Mouse (Mus musculus) embryo, embryonic 10 days (tissue): ENCODE data around the gene Ubl4b.
A peak's percentile ranks its signal among the peaks of the same experiment; 100 is the strongest.

Source experiments
- DNase-seq: peaks from one replicate; pipeline ENCODE4 v3.0.0-alpha.2; 2015; ENCODE audit warnings: low spot score

The Ubl4b gene

DNA sequence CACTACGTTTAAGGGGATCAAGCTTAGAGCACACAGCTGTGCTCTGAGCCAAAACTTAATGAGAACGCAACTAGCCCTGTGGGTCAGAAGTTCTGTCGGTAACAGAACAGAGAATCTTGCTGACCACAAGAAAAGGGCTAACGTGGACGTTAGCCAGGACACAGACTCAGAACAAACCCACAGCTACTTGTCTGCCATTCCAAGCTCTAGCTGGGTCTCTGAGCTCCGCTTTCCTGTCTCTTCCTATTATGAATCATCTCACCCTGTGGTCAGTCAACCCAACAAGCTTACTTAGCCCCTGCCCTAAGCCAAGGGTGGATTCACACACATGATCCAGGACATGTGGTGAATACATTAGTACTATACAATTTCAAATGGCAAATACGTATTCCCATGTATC, 12.9 kb upstream of the Ubl4b start:
- DNase-seq: no peak

DNA sequence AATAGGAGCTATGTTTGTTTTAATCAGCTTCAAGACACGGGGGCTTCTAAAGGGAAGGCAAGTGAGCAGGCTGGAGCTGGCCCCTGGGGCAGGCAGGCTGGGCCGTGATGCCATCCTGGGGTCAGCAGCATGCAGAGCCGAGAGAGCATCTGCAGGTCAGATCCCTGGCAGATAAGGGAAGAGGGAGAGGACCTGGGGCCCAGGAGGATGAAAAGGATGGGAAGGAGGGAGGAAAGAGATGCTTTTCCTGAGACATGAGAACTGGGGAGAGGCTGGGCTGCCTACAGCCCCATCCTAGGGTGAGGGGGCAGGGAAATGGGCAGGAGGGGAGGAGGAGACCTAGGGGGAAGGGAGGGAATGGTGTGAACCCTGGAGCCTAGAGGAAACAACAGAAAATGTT, 10.5 kb upstream of the Ubl4b start:
- DNase-seq: peak; percentile 27

DNA sequence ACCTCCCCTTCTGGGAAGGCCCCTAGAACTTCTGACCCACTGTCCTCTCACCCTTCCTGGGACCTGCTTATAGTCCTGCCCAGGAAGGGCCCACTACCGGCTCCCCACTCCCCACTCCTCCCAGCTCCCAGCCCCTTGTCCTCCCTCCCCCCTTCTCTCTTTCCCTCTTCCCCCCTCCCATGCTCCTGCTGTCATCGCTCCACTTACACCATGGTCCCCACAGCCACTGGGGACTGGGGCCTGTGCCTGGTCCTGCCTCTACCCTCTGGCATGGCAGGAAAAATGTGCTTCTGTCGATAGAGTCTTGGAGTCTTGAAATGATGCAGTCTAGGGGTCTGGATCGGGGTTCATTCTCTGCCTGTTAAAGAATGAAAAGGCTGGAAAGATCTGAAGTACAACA, 9.0 kb upstream of the Ubl4b start:
- DNase-seq: no peak

DNA sequence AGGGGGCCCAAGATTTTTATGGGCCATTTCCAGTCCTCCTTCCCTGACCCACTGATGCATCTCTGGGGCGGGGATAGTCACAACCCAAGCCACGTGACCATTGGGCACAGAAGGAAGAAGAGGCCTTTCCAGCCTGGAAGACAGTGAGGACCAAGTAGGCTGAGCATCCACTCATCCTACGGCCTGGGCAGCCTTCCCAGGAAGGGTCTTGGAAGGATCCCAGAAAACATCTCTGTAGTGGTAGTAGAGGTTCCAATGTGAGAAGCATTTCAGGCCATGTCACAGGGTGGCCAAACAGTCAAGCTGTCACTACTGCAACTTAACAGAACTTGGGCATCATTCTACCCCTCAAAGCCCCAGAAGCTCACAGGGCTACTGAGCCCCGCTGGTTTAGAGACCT, 7.7 kb upstream of the Ubl4b start:
- DNase-seq: no peak

DNA sequence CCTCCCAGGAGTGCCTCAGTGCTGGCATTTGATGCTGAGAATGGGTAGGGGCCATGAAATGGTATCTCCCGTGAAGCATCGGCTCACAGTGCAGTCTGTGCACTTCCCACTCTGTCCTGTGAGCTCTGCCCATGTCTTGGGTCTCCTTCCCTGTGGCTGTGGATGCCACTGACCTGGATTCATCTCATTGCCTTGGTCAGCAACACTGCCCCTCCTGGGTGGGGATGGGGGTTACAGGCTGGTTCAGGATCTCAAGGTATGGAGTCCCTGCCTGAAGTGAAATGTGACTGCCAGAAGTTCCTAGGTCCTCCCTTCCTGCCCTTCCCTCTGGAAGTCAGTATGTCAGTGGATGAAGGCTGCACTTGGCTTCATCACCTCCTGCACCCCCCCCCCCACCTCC, 7.2 kb upstream of the Ubl4b start:
- DNase-seq: no peak

DNA sequence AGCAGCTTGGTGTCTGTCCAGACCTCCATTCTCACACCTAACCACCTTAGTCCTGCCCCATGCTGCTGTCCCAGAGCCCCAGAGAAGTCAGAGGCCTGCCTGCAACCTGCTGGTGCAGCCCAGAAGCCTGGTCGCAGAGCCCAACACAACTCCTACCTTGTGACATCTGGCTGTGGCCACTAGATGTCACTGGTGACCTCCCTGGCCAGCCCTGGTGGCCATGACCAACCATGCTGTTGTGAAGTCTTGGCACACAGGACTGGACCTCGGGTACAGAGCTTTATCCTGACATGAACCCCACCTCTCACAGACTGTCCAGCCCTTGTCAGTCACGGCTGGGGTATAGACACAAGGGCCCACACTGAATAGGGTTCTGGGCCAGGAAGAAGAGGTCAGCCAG, 4.3 kb upstream of the Ubl4b start:
- peak; percentile 87 for DNase-seq

DNA sequence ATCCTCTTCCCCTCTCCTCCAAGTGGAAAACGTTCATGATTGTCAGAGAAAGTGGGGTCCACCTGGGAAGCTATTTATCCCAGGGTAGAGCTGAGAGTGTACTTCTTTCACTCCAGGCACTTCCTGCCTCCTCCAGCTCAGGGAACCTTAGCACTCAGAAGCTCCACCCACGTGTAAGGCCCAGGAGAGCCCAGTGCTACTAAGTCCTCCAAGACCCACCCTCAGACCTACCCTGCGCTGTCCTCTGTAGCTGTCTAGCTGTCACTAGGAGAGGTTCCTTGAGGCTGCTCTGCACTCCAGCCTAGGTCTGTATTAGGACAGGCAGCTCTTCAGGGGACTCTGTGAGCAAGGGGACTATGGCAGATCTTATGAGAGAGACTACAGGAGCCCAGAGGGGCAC, 3.9 kb upstream of the Ubl4b start:
- no peak for DNase-seq

DNA sequence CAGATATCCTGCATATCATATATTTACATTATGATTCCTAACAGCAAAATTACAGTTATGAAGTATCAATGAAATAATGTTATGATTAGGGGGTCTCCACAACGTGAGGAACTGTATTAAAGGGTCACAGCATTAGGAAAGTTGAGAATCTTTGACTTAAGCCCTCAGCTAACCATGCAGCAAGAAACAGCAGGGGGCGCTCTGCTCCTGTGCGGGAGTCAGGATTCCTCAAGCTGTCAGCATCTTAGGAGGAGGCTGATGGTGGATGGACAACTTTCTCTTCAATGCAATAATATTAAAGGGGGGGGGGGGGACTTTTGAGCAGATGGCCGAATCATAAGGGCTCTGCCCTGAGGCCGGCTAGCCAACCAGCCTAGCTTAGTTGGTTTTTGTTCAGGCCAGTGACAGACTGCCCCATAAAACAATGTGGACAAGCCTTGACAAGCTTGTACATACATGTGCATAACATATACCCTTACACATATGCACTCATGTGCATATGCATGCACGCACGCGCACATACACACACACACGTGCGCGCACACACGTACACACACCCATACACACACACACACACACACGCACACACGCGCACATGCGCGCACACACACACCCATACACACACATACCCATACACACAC, 4.3 kb downstream of the Ubl4b start:
- DNase-seq: peak; percentile 84

DNA sequence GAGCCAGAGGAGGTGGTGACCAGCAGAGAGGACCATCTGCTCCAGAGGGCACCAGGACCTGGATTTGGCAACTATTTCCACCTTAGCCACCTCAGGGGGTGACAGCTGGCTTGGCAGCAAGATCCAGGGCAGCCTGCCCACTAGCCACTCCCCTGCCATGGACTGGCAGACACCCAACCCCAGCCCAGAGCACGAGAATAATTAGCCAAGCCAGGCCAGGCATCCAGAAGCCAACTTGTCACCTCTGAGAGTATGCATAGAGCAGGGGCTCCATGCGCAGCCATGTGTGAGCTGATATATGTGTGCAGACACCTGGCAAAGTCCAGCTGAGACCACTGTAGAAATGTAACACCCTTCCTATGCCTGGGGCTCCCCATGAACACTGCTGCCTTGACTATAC, 7.9 kb downstream of the Ubl4b start:
- DNase-seq: no peak

DNA sequence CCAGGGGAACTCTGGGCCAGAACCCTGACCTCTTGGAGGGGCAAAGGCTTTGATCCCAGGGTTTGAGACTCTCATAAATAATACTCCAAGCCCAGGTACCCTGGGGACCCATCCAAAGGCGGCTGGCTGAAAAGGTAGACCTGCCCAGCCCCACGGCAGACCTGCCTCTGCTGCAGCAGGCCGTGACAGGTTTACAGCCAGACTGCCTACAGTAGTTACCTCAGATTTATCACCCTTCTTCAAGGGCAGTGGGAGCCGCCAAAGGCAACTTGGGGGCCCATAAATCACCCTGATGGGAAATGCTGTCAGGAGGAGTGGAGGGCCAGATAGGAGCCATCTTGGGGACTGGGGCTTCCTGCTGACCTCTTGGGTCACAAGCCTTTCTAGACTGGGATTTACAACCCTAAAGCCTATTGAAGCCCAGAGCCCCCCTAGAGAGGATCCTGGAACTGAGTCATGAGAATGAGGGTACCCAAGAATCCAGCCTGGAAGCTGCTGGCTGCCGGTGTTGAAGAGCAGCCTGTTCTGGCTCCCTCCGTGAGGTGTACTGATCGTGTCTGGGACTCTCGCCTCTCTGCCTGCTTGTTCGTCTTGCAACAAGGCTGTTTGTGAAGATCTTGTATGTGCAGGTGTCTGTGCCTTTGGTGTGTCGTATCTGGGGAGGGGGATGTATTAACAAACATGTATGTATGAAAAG, 9.0 kb downstream of the Ubl4b start:
- DNase-seq: peak; percentile 73

DNA sequence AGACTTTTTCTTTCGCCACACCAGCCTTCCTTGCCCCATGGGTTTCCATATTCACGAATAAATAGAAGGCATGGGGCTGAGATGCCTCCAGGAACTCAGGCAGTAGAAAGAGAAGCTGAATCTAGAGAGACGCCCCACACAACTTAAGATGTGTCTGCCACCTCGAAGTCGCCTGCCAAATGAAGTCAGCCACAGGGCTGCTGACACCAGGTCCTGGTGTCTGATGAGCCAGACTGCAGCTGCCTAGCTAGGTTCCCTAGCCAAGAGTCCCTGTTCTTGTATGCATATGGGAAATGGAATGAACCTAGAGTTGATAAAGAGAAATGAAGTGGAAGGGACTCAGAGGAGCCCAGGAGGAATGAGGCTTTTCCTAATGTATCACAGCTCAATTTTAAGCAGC, 9.6 kb downstream of the Ubl4b start:
- DNase-seq: no peak

DNA sequence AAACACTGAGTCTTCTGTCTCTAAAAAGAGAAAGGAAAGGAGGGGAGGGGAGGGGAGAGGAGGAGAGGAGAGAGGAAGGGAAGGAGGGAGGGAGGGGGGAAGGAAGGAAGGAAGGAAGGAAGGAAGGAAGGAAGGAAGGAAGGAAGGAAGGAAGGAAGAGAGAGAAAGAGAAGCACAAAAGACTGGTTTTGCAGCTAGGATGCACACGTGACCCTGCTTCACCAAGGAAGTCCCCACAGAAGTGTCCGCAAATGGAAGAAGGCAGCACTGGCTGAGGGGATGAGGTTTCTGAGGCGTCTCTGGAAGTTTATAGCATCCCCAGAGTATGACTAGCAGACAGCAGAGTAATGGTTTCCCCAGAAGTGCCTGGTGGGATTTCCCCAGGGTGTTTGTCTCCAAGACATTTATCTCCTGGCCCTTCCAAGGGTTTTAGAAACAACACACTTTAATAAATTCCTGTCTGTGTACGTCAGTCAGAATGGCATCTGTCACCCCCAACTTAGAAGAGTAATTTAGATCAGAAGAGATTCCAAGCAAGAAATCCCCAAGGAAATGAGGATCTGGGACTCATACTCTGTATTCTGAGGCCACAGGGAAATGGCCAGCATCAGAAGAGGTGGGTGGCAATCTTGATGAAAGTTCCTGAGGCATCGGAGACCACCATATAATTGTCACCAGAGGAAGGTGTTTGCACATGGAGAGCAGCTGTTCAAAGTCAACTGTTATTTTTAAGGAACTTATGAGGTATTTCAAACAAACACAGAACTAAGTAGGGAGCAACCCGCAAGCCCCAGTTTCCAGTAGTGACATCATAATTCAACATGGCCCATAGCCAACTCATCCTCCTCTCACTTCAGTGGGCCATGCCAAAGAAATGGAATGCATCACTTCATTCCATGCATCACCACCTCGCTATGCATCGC, 11.5 kb downstream of the Ubl4b start:
- DNase-seq: no peak

DNA sequence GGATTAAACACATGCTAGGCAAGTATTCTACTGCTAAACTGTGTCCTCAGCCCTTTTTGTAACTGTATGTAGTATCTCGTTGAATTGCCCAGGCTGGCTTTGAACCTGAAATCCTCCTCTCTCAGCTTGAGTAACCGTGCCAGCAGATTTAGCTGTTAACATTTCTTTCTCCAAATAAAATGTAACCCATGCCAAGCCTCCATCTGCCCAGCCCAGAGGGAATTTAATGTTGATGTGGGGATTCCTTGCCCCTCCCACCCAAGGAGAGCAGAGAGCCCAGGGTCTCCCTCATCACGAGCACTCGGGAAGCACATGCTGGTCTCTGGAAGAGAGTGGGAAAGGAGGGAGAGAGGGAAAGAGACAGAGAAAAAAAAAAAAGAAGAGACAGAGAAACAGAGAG, 12.3 kb downstream of the Ubl4b start:
- no peak for DNase-seq

DNA sequence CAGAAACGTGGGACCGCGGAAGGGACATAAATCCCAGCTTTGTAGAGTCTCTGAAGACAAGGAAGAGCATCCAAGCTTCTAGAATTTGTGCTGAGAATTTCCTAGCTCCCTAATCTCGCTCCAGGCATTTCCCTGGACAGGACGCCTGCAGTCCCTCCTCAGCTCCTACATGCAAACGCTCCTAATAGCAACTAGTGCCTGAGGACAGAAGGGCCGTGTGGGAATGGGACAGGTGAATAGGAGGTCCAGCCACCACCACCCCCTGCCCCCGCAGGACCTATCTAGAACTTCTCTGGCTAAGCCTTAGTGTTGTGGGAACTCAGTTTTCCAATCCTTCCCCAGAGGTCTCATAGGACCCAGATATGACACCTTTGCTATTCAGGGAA, 17.4 kb downstream of the Ubl4b start:
- DNase-seq: no peak

DNA sequence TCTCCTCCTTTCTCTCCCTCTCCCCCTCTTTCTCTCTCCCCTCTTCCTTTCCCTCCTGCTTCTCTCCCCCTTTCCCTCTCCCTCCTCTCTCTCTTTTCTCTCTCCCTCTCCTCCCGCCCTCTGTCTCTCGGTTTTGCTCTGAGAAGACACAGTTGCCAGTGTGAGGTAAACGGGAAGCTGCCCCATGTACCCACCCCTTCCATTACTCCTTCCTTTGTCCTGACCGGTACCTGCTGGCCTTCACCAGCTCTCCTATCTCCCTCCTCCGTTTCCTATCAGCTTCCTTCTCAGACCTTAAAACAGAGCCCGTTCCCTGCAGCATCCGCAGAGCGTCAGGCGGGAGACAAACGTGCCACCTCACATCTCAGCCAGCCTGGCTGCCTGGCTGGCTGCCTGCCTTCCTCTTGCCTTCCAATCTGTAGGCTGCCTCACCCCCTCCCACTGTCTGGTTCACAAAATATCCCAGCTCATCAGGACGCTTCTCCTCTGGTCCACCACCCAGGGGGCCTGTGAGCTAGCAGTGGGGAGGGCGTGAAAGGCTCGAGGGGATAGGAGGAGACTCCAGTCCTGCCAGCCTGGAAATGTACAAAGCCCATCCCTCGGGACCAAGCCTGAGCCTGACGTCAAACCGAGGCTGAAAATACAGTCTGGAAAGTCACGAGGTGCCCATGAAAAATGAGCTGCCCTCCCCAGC, 17.9 kb downstream of the Ubl4b start:
- DNase-seq: peak; percentile 32

DNA sequence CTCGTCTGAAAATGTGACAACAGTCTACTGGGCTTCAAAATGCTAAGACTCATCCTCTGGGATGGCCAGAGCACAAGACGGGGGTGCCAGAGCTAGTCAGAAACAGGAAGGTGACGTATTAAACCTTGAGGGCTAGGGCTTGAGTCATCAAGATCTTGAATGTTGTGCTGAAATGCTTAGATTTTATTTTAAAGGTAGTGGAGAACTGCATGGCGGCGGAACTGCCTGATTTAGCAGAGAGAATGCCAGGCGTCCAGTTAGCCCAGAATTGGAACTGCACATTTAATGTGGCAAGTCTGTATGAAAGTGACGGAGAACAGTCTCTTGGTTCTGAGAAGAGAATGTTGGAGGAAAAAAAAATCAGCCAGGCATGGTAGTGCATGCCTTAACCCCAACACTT, 19.9 kb downstream of the Ubl4b start:
- no peak for DNase-seq

DNA sequence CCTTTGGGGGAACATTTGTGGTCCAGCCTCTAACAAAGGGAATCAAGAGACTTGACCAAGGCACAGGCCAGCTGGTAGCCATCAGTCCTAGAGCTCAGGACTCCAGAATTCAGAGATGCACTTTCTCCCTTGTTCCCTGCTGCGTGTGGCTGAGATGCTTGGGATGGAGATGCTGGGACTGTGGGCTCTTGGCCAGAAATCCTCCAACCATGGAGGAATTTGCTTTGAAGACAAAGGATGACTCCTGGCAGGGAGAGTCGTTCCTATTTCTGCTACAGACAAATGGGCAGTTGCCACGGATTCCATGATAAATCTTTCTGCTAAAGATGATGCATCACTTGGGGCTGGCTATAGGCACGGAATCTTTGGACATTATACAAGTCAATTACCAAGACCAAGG, 21.3 kb downstream of the Ubl4b start:
- no peak for DNase-seq

DNA sequence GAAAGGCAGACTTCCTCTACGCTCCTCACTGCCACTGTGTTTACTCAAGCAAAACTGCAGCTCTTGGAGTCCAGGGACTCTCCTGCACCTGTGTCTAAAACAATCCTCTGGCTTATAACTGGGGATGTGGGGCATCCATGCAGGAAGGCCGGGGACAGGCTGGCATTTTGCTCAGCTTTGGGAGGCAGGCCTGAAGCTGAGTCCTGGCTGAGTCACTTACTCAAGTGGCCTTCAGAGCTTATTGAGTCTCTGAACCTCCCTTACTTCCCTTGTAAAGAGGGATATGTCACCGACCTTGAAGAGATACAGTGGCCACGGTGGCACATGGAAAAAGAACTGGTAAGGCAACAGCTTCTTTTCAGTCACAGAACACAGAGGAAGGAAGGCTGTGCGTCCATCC, 24.3 kb downstream of the Ubl4b start:
- DNase-seq: no peak

DNA sequence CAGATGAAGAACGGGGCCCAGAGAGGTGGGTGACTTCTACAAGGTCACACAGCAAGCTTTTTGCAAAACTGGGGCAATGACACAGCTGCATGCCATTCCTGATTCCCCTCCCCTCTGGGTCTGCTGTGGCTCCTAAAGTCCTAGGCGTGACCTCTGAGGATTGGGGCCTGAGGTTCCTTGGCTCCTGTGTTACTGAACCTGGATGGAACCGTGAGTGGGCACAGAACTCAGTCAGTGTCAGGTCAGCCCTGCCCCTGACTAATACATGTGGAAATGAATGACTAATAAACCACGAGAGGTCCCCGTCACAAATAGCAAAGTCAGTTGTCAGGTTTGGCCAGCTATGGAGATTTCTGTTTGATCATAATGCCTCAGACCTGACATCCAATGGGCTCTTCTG, 25.7 kb downstream of the Ubl4b start:
- DNase-seq: no peak

DNA sequence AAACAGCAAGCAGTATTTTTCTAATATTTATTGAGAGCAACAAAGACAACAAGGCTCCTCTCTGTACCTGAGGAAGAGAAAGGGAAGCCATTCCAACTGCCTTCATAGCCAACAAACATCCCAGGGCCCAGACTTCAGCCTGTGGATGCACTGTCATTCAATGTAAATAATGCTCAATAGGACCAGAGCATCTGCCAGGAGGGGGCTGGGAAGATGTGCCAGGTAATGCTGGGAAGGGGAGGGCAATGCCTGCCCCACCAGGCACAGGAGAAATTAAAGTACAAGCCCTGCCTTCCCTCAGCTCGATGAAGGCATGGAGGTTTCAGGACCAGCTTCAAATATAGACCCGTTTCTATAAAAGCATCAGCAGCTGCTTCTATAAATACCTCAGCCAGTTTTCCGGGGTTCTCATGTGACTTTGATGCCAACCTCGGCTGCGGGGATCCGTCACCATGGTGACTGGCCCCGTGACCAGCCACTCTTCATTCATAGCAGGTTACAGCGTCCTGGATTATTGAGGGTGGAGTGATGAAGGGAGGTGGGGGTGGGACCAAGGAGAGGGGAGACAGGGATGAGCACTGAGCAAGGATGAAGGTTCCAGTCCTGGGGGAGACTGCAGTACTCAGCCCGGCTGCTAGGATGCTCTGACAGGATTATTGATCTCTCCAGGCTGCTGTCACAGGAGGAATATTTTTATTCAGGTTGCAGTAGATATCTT, 26.3 kb downstream of the Ubl4b start:
- no peak for DNase-seq

DNA sequence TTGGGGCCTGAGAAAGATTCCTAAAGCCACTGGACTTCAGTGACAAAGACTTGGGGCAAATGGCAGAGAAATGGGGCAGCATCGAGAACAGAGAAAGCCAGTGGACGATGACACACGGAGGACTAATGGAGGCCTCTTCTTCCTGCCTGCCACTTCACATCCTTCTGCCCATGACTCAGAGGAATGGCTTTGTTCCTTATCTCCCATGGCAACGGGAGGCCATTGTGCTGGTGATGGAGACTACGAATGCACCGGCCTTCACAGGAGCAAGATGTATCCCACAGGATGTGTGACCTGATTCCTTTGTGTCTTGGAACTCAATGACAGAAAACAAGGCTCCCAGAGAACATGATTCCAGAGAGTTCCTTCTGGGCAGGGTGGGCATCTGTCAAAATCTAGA, 30.3 kb downstream of the Ubl4b start:
- DNase-seq: peak; percentile 46

DNA sequence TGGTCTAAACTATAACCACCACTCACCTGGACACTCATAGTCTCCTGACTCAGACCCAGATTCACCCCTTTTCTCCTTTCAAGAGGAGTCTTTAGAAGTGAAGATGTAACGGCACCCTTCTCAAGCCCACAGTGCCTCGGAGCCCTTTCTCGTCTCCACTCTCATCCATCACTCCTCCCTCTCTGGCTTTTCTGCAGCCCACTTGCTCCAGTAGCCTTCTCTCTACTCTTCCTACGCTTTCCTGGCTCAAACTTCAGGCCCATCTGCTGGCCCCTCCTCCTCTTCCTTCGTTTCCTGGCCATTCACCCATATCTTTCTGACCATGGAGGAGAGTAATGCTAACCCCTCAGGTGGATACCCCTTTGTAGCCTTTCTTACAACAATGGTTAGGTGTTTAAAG, 33.9 kb downstream of the Ubl4b start:
- no peak for DNase-seq
